18 mouse cellular contexts compared by ENCODE assay signal in the genomic region with DNA sequence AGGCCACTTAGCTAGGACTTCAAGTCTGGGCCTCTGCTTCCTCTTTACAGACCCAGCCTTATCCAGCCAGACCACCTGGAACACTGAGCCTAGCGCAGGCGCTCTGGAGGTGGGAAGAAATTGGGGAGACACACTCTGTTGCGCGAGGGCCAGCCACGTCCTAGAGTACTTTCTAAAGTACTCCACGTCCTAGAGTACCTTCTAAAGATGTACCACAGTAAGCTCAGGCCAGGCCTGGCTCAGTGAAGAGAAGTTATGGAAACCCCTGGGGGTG. TPM values are rescaled to one million over a fixed set of nuclear protein-coding genes. Genes with fewer than 3 reads are reported as not detected.
DNase-seq lines count a peak whose midpoint lies in the region; ATAC-seq and TF ChIP-seq lines count a peak whose summit lies in the region.
"Had no signal": no experiment of that assay in that cellular context is flagged by ENCODE, and none has a peak within 500 bp of the region (broad histone marks: within the 10 kb centered on the region; RNA-seq: fewer than 3 reads in every experiment).

No protein-coding gene starts in this region.

- no peak overlapping the region for H3K4me3 ChIP-seq in forebrain, embryonic 14.5 days (ENCODE audit: low read depth, low read length)
- no peak overlapping the region for H3K4me3 ChIP-seq in forebrain, embryonic 12.5 days (replicated peaks)
- H3K4me3 ChIP-seq in hindbrain, embryonic 12.5 days: no peak overlapping the region
- H3K4me3 ChIP-seq in hindbrain, embryonic 14.5 days (replicated peaks; ENCODE audit: low read length): no peak overlapping the region
- H3K4me3 ChIP-seq in ES-Bruce4 (ENCODE audit: low read depth, low read length): peak overlapping the region; percentile 8; the same call in 1 of the 2 replicates
- H3K4me3 ChIP-seq in hindbrain, postnatal 0 days (ENCODE audit: low read length): peak overlapping the region; percentile 13; the same call in 1 of the 2 replicates
- H3K4me3 ChIP-seq: layer of hippocampus, adult 2 months; stomach, embryonic 15.5 days had no signal

- TF ChIP-seq CTCF in ES-Bruce4 (IDR thresholded peaks at IDR 0.05; ENCODE audit: low read depth, low read length): no peak
- no peak for TF ChIP-seq CTCF in hindbrain, postnatal 0 days (IDR thresholded peaks at IDR 0.05; ENCODE audit: low read depth)

- DNase-seq in forebrain, embryonic 14.5 days (ENCODE audit: low spot score): no peak
- no peak for DNase-seq in hindbrain, embryonic 14.5 days (ENCODE audit: low spot score)
- no peak for DNase-seq in hindbrain, postnatal 0 days (ENCODE audit: low spot score)
- no peak for DNase-seq in cerebellum, adult 11 months
- no peak for DNase-seq in retina, embryonic 14.5 days (ENCODE audit: low spot score)
- DNase-seq: cerebellum, adult 8-10 months; gastrocnemius, postnatal 36 days; lung, postnatal 4 days; thymus, postnatal 25 days had no signal

- no peak for ATAC-seq in forebrain, embryonic 14.5 days
- ATAC-seq in forebrain, embryonic 12.5 days (ENCODE audit: low FRiP score): no peak
- ATAC-seq in hindbrain, embryonic 12.5 days (ENCODE audit: low FRiP score): no peak
- ATAC-seq in hindbrain, embryonic 14.5 days (ENCODE audit: low FRiP score): no peak
- no peak for ATAC-seq in hindbrain, postnatal 0 days
- ATAC-seq: intestine, embryonic 16.5 days had no signal

- under 1% methylated on average over 6 of the region's 6 CpGs for WGBS in forebrain, embryonic 14.5 days
- WGBS in forebrain, embryonic 12.5 days: 2% methylated on average over 6 of the region's 6 CpGs
- WGBS in hindbrain, embryonic 12.5 days: 1% methylated on average over 6 of the region's 6 CpGs
- 2% methylated on average over 6 of the region's 6 CpGs for WGBS in hindbrain, embryonic 14.5 days
- 3% methylated on average over 6 of the region's 6 CpGs for WGBS in hindbrain, postnatal 0 days

- TF ChIP-seq POLR2A in ES-Bruce4 (IDR thresholded peaks at IDR 0.05; ENCODE audit: insufficient read depth, low read length): no peak

- TF ChIP-seq EP300 in ES-Bruce4 (IDR thresholded peaks at IDR 0.05; ENCODE audit: insufficient read depth, low read depth, low read length): no peak

- no peaks in the 10 kb centered on the region for H3K36me3 ChIP-seq in forebrain, embryonic 14.5 days (ENCODE audit: control insufficient read depth, insufficient read depth, low read length)
- H3K36me3 ChIP-seq in forebrain, embryonic 12.5 days (replicated peaks): no peaks in the 10 kb centered on the region
- no peaks in the 10 kb centered on the region for H3K36me3 ChIP-seq in hindbrain, embryonic 12.5 days
- H3K36me3 ChIP-seq in hindbrain, embryonic 14.5 days (replicated peaks; ENCODE audit: control insufficient read depth, insufficient read depth): no peaks in the 10 kb centered on the region
- no peaks in the 10 kb centered on the region for H3K36me3 ChIP-seq in ES-Bruce4 (ENCODE audit: control insufficient read depth, insufficient read depth, low read length, poor library complexity, severe bottlenecking)
- H3K36me3 ChIP-seq in hindbrain, postnatal 0 days (ENCODE audit: insufficient read depth, low read length): no peaks in the 10 kb centered on the region
- H3K36me3 ChIP-seq: stomach, embryonic 15.5 days had no signal

- H3K9me3 ChIP-seq in forebrain, embryonic 14.5 days (replicated peaks; ENCODE audit: control insufficient read depth, low read length): no peaks in the 10 kb centered on the region
- no peaks in the 10 kb centered on the region for H3K9me3 ChIP-seq in forebrain, embryonic 12.5 days
- H3K9me3 ChIP-seq in hindbrain, embryonic 12.5 days (replicated peaks): no peaks in the 10 kb centered on the region
- no peaks in the 10 kb centered on the region for H3K9me3 ChIP-seq in hindbrain, embryonic 14.5 days (ENCODE audit: control insufficient read depth, low read length)
- no peaks in the 10 kb centered on the region for H3K9me3 ChIP-seq in ES-Bruce4 (replicated peaks; ENCODE audit: control insufficient read depth, insufficient read depth, low read length, poor library complexity, severe bottlenecking)
- no peaks in the 10 kb centered on the region for H3K9me3 ChIP-seq in hindbrain, postnatal 0 days (ENCODE audit: low read length)
- H3K9me3 ChIP-seq: stomach, embryonic 15.5 days had no signal

- no peak overlapping the region for H3K9ac ChIP-seq in forebrain, embryonic 14.5 days (ENCODE audit: low read length)
- H3K9ac ChIP-seq in forebrain, embryonic 12.5 days: no peak overlapping the region
- no peak overlapping the region for H3K9ac ChIP-seq in hindbrain, embryonic 12.5 days
- H3K9ac ChIP-seq in hindbrain, embryonic 14.5 days: no peak overlapping the region
- no peak overlapping the region for H3K9ac ChIP-seq in ES-Bruce4 (ENCODE audit: low read depth, poor library complexity, severe bottlenecking)
- no peak overlapping the region for H3K9ac ChIP-seq in hindbrain, postnatal 0 days (replicated peaks; ENCODE audit: low read length)
- H3K9ac ChIP-seq: liver, embryonic 14.5 days; stomach, embryonic 15.5 days had no signal

- peaks cover 89% of the 10 kb centered on the region for H3K27me3 ChIP-seq in forebrain, embryonic 14.5 days (replicated peaks; ENCODE audit: control insufficient read depth, insufficient read depth, low read length)
- peaks cover 93% of the 10 kb centered on the region for H3K27me3 ChIP-seq in forebrain, embryonic 12.5 days
- peaks cover 88% of the 10 kb centered on the region for H3K27me3 ChIP-seq in hindbrain, embryonic 12.5 days
- H3K27me3 ChIP-seq in hindbrain, embryonic 14.5 days (ENCODE audit: control insufficient read depth, insufficient read depth, low read length): peaks cover 80% of the 10 kb centered on the region
- H3K27me3 ChIP-seq in ES-Bruce4 (ENCODE audit: control insufficient read depth, insufficient read depth, low read length, poor library complexity, severe bottlenecking): peaks cover 14% of the 10 kb centered on the region
- peaks cover 75% of the 10 kb centered on the region for H3K27me3 ChIP-seq in hindbrain, postnatal 0 days (ENCODE audit: insufficient read depth, low read length)

- H3K4me2 ChIP-seq in forebrain, embryonic 14.5 days (ENCODE audit: low read length): peak overlapping the region; percentile 1; the same call in 1 of the 2 replicates
- no peak overlapping the region for H3K4me2 ChIP-seq in forebrain, embryonic 12.5 days
- H3K4me2 ChIP-seq in hindbrain, embryonic 12.5 days (replicated peaks): peak overlapping the region; percentile 25; the same call in 1 of the 2 replicates
- H3K4me2 ChIP-seq in hindbrain, embryonic 14.5 days (replicated peaks): no peak overlapping the region; the same call in 1 of the 2 replicates
- H3K4me2 ChIP-seq in hindbrain, postnatal 0 days (ENCODE audit: low read depth, low read length): no peak overlapping the region
- H3K4me2 ChIP-seq: stomach, embryonic 15.5 days had no signal

- H3K4me1 ChIP-seq in forebrain, embryonic 14.5 days (ENCODE audit: control insufficient read depth, insufficient read depth, low read length): no peaks in the 10 kb centered on the region; the same call in 1 of the 2 replicates
- H3K4me1 ChIP-seq in forebrain, embryonic 12.5 days: peaks cover 12% of the 10 kb centered on the region
- peaks cover 25% of the 10 kb centered on the region; the same call in 1 of the 2 replicates for H3K4me1 ChIP-seq in hindbrain, embryonic 12.5 days
- H3K4me1 ChIP-seq in hindbrain, embryonic 14.5 days (replicated peaks; ENCODE audit: control insufficient read depth, insufficient read depth, low read length): peaks cover 5% of the 10 kb centered on the region; the same call in 1 of the 2 replicates
- peaks cover 1% of the 10 kb centered on the region for H3K4me1 ChIP-seq in ES-Bruce4 (ENCODE audit: control insufficient read depth, insufficient read depth, low read length)
- no peaks in the 10 kb centered on the region for H3K4me1 ChIP-seq in hindbrain, postnatal 0 days (ENCODE audit: insufficient read depth, low read length)

- no peak overlapping the region for H3K27ac ChIP-seq in forebrain, embryonic 14.5 days (ENCODE audit: low read depth, low read length)
- H3K27ac ChIP-seq in forebrain, embryonic 12.5 days: no peak overlapping the region
- peak overlapping the region; percentile 44; the same call in 1 of the 2 replicates for H3K27ac ChIP-seq in hindbrain, embryonic 12.5 days
- H3K27ac ChIP-seq in hindbrain, embryonic 14.5 days: no peak overlapping the region
- H3K27ac ChIP-seq in ES-Bruce4 (ENCODE audit: insufficient read depth, low read length): no peak overlapping the region
- no peak overlapping the region for H3K27ac ChIP-seq in hindbrain, postnatal 0 days
- H3K27ac ChIP-seq: layer of hippocampus, adult 2 months; liver, embryonic 14.5 days; stomach, embryonic 15.5 days had no signal

RNA-seq across cellular contexts. Expression of gene Lbx1, which starts 11.4 kb away (rescaled TPM):
- polyA plus RNA-seq in forebrain, embryonic 14.5 days (2014; fragmentation: Nextera tagmentation; extraction: Ambion mirVana): 0.09 TPM in 1 of 2 replicates, not detected in the other
- polyA plus RNA-seq in forebrain, embryonic 12.5 days (2016; fragmentation: Nextera tagmentation; extraction: Ambion mirVana): not detected in 2 replicates
- polyA plus RNA-seq in hindbrain, embryonic 12.5 days (2016; fragmentation: Nextera tagmentation; extraction: Ambion mirVana): 10.8 and 18.8 TPM in 2 replicates
- polyA plus RNA-seq in hindbrain, embryonic 14.5 days (2014; fragmentation: Nextera tagmentation; extraction: Ambion mirVana): 18.5 and 20.4 TPM in 2 replicates
- polyA plus RNA-seq in ES-Bruce4 (2011; ENCODE audit: insufficient read depth, insufficient read length, low read depth, missing spikeins): not detected in 2 replicates
- total RNA-seq in hindbrain, postnatal 0 days (2014; rRNA removed): 27.0 and 32.2 TPM in 2 replicates
- polyA plus RNA-seq in hindbrain, postnatal 0 days (2015; fragmentation: Nextera tagmentation; extraction: Ambion mirVana): 9.2 and 9.6 TPM in 2 replicates
- total RNA-seq: layer of hippocampus, adult 2 months; monocyte, adult 5-6 weeks had no signal
- polyA plus RNA-seq: intestine, embryonic 16.5 days; liver, embryonic 14.5 days; small intestine, adult 2 months; stomach, embryonic 15.5 days had no signal

Comparison
In these comparisons a context has a peak if more than half of its experiments do, and no peak if none do; other contexts are left out.
1. H3K4me2 ChIP-seq: peak in forebrain, embryonic 14.5 days (single experiment) and hindbrain, embryonic 12.5 days (single experiment); none in forebrain, embryonic 12.5 days (single experiment), hindbrain, embryonic 14.5 days (single experiment) and hindbrain, postnatal 0 days (single experiment).
2. H3K4me3 ChIP-seq: peak in ES-Bruce4 (single experiment) and hindbrain, postnatal 0 days (single experiment); none in forebrain, embryonic 14.5 days (single experiment), forebrain, embryonic 12.5 days (single experiment), hindbrain, embryonic 12.5 days (single experiment) and hindbrain, embryonic 14.5 days (single experiment).